Mouse (Mus musculus) left cerebral cortex, postnatal 10 days (tissue): ENCODE data around the gene Crebbp. TPM values are rescaled to one million over a fixed set of nuclear protein-coding genes. Genes with fewer than 3 reads are reported as not detected.
"Not testable (repeated sequence)": the region's sequence is repeated elsewhere in the genome, so short reads cannot be mapped to it uniquely, and the experiment has no call there.

ENCODE experiments used
- DNase-seq, 2 experiments: peaks; one replicate each; pipeline ENCODE4 v3.0.0; 2021 to 2022; ENCODE audit warnings: low spot score in 2 of 2, mixed read lengths in 1 of 2; ENCODE audit errors: extremely low spot score in 1 of 2
- intact Hi-C: fragments of 180-260 bp; cut with DNase I; formaldehyde crosslinking; loops from one replicate; pipeline ENCODE4 v1.15.1; 2025
- total RNA-seq, 2 experiments: library from RNA; stranded (reverse); gene quantifications; 2 replicates each; pipeline ENCODE4 v1.2.3; 2021

Crebbp gene
- total RNA-seq, 2 experiments from 2014 or later = 79.1 to 80.5 TPM

- intact Hi-C loops = no loop called here
- DNase-seq = no peak
These were observed 45.3 kb downstream of the Crebbp start for GRCm38 (mm10) chr16:4168476-4168875.

GRCm38 (mm10) chr16:4160898-4161247, 52.9 kb downstream of the Crebbp start:
- intact Hi-C loops = no loop called here
- no peak for DNase-seq

GRCm38 (mm10) chr16:4160246-4160897, 53.4 kb downstream of the Crebbp start:
- DNase-seq = peak in 1 of 2 experiments; percentile 83
- intact Hi-C loops = no loop called here

DNA sequence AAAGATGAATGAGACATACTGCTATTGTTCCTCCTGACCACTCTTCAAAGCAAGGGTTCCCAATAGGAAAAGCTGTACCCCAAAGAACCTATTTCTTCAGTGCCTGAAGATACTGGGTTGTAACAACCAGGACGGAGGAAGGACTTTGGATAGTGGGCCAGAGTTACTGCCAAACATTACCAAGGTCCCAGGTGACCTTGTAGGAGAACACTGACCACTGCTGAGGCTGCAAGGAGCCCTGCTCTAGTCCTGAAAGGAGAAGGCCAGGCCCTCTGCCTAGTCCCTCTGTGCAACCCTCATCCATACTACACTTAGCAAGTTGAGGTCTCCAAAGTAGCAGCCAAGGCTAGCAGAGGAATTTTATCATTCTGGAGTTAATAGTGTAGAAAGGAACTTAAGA, 60.7 kb downstream of the Crebbp start:
- DNase-seq = no peak
- intact Hi-C loops = no loop called here

GRCm38 (mm10) chr16:4138541-4138940, 75.3 kb downstream of the Crebbp start:
- DNase-seq = no peak
- intact Hi-C loops = no loop called here

DNA sequence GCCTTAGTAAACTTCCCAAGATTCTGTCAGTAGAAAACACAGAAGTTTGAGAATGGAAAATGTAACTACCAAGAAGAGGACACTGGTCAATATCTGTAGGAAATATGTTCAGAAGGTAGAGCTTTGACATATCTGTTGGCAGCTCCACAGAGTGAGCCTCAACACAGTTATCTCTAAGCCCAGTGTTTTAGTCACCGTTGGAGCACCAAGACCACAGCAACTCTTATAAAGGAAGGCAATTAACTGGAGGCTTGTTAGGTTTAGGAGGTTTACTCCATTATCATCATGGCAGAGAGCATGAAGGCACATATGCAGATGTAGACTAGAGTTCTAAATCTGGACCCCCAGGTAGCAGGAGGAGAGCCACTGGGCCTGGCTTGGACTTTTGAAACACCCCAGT, 80.0 kb downstream of the Crebbp start:
- DNase-seq = no peak
- intact Hi-C loops = no loop called here

DNA sequence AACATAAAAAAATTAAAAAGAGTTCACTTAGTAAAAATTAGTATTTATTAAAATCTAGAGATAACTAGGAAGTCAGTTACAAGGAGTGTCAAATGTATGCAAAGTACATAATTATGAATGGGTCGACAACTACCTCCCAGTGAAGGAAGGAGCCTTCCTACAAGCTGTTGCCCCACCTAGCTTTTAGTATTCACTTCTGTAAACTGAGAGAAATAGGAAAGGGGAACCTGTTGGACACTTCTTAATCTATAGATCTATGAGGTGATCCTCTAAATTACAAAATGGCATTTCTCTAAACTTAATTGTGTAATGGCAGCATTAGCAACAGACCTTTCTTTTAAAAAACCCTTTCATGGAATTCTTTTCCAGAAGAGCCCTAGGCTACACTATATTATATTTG, 84.9 kb downstream of the Crebbp start:
- no peak for DNase-seq
- intact Hi-C loops = no loop called here

- intact Hi-C loops = no loop called here
- DNase-seq = peak in 1 of 2 experiments; percentile 33
These were observed 96.7 kb downstream of the Crebbp start for GRCm38 (mm10) chr16:4117072-4117471.

GRCm38 (mm10) chr16:4100374-4100773, 113.4 kb downstream of the Crebbp start:
- DNase-seq = no peak
- intact Hi-C loops = no loop called here

GRCm38 (mm10) chr16:4097521-4097920, 116.3 kb downstream of the Crebbp start:
- intact Hi-C loops = no loop called here
- no peak for DNase-seq

DNA sequence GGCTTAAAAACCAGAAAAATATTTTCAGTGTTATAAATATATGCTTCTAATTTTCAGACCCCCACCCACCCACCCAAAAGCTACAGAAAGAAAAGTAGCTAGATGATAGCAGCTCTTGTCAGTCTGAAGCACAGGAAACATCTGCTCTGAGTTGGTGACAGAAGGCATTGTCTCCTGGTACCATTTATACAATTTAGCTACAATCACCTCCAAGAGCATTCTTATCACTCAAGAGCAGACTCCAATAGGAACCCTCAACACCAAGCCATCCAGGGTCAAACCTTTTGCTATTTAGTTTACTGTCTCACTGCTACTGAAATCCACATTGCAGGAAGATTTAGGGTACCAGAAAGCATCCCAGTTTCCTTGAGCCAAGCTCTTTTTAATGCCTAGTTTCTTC, 116.9 kb downstream of the Crebbp start:
- intact Hi-C loops = no loop called here
- no peak for DNase-seq

DNA sequence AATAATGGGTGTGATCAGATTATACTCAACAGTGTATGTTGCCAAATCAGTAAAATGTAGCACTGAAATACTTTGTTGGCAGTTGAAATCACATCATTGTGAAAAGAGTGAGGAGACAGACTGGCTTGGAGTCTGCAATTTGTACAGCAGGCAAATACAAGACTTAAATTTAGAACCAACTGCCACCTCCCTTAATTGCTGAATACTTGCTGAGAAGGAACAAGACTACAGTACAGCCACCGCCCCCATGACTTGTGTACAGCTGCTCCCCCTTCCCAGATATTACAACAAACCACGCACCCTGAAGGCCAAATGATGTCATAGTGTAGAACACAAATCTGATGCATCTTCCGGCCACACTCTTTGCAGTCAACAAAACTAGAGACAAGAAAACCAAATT, 117.7 kb downstream of the Crebbp start:
- peak in 1 of 2 experiments; percentile 36 for DNase-seq

DNA sequence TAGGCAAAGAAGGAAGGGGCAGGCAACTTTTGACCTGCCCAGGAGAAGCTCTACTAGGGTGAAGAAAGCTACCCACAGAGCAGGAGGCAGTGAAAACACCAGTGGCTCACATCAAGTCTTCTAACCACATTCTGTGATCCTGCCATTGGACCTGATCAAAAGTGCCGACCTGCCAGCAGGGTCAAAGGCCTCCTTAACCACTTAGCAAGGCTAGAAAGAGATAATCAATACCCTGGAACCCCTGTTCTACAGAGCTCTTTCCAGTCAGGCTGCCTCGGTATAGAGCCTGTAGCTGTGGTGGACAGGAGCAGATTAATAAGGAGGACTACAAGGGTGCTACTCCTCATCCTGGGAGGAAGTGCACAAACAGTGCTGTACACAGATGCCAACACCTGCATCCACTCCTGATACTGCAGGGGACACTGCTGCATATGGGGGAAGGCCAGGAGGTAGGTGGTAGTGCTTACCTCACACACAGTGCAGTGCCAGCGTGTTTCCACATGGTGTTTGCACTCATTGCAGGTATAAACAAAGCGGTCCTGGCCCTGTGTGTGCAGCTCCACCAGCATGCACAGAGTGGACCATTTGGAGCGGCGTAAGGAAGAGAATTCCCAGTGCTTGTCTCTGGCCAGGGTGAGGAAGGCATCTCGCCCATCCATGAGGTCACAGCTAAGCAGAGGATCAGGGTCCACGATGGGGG, 126.4 kb downstream of the Crebbp start:
- intact Hi-C loops = no loop called here
- DNase-seq = no peak

More for the DNA sequence above, 117.7 kb downstream of the Crebbp start:
- intact Hi-C loops = no loop called here

- DNase-seq = no peak
- intact Hi-C loops = no loop called here
These were observed 127.9 kb downstream of the Crebbp start for GRCm38 (mm10) chr16:4085851-4086387.

DNA sequence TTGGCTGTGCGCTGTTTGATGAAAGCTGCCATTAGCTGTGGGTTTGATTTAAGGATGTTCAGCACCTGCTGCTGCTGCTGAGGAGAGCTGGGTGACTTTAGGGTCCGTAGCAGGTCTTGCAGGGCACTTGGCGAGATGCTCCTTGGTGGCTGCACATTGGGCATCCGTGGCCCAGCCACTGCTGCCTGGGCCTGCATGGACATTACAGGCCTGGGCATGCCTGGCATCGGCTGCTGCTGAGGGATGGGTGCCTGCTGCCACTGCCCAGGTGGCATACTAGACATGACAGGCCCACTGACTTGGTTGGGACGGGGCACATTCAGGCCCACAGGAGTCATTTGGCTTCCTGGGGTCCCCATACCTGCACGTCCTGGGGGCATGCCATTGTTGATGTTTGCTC, 128.7 kb downstream of the Crebbp start:
- DNase-seq = no peak
- intact Hi-C loops = no loop called here

DNA sequence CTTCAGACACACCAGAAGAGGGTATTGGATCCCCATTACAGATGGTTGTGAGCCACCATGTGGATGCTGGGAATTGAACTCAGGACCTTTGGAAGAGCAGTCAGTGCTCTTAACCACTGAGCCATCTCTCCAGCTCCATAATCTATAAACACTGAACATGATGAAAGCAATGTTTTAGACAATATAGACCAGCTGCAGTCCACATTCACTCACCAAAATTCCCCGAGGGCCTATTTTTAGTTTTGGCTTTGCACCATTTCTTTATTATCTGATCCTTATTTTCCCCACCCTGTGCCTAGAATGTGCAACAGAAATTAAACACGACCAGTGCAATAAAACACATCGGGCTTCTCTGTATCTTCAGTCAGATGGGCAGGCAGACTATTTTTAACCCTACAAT, 133.4 kb downstream of the Crebbp start:
- intact Hi-C loops, DNase-seq: not testable (repeated sequence)

DNA sequence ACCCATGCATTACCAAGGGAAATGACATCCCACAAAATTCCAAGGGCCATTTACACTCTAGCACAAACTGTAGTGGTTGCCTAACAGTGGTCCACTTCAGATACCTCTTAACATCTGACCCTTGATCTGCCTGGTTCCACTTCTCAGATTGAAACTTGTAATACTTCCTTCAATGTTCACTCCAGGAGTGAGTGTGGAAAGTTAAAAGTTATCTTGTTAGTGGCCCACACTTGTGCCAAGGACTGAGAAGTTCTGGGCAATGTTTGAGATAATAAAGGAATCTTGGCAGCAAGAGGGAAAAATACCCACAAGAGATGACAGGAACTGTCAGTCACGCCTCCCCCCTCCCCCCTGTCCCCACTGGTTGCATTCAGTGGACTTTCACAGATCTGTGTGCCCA, 134.1 kb downstream of the Crebbp start:
- intact Hi-C loops = loop anchor here (5.0 kb wide), 1 partner anchor 133 kb away; the partner anchor contains the start of gene Crebbp
- DNase-seq = no peak

GRCm38 (mm10) chr16:4078302-4078701, 135.5 kb downstream of the Crebbp start:
- intact Hi-C loops = loop anchor here (5.0 kb wide), 1 partner anchor 134 kb away; the partner anchor contains the start of gene Crebbp
- DNase-seq = not testable (repeated sequence)

DNA sequence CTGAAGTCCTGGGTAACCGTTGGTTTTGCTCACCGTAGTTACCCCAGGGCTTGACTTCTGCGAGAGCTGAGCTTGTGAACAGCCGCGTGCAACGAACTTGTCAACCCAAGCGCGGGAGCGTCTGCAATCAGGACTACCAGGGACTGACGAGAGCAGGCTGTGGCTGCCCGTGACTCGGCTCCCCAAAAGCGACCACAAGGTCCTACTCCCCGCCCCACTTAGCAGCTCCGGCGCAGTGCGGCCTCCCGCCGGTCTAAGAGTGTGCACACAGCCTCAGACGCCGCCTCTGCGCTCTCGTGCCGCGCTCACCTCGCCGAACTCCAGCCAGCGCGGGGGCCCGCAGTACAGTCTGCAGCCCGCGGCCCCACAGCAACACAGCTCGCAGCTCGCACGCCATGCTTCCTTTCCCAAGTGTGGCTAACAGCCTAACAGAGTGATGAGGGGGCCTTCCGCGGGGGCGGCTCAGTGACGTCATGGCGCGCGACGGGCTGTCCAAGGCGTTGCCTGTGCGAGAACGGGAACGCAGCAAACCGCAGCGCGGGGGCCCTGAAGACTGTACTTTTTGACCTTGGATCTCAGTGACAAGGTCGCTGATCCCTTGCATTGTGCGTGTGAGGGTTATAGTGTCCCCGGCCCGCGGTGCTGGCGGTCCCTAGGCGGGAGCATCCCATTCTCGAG, 136.3 kb downstream of the Crebbp start, which contains the start of gene Trap1:
Gene Trap1, minus strand, starts transcription at position 444 of the 678 bp plus-strand sequence.
- DNase-seq = peak; percentile 93 to 95
- intact Hi-C loops = loop anchor here (5.0 kb wide), 1 partner anchor 135 kb away; the partner anchor contains the start of gene Crebbp
